Mouse (Mus musculus) CH12.LX (cell line): ENCODE data around the gene Mtf1.

ENCODE experiments used
- CTCF ChIP-seq, 2 experiments: IDR thresholded peaks in 1 of 2; conservative IDR thresholded peaks in 1 of 2; 2 replicates each; pipeline ENCODE4 v1.5.1; 2011 to 2012; ENCODE audit warnings: low read depth in 2 of 2, low read length in 2 of 2, improper control_type of control experiment in 1 of 2, inconsistent platforms in 1 of 2, mild to moderate bottlenecking in 1 of 2, moderate library complexity in 1 of 2
- EP300 ChIP-seq: IDR thresholded peaks from 2 replicates; pipeline ENCODE4 v1.6.1; 2011; ENCODE audit warnings: low read length, improper control_type of control experiment
- MAFK ChIP-seq: IDR thresholded peaks from 2 replicates; pipeline ENCODE4 v1.6.1; 2011; ENCODE audit warnings: low read length, improper control_type of control experiment; ENCODE audit not compliant: insufficient replicate concordance
- MAX ChIP-seq: IDR thresholded peaks from 2 replicates; pipeline ENCODE4 v1.6.1; 2011; ENCODE audit warnings: low read length, improper control_type of control experiment
- NRF1 ChIP-seq: IDR thresholded peaks from 2 replicates; pipeline ENCODE4 v1.6.1; 2014; ENCODE audit warnings: low read depth, mild to moderate bottlenecking, inconsistent platforms, low read length, improper control_type of control experiment, moderate library complexity
- POLR2A ChIP-seq: IDR thresholded peaks from 2 replicates; pipeline ENCODE4 v1.6.1; 2011; ENCODE audit warnings: low read depth, mild to moderate bottlenecking, improper control_type of control experiment, low read length
- RAD21 ChIP-seq: IDR thresholded peaks from 2 replicates; pipeline ENCODE4 v1.6.1; 2011; ENCODE audit warnings: low read depth, mild to moderate bottlenecking, low read length, improper control_type of control experiment, moderate library complexity
- RCOR1 ChIP-seq: conservative IDR thresholded peaks from 2 replicates; pipeline ENCODE4 v1.6.1; 2012; ENCODE audit warnings: low read depth, mild to moderate bottlenecking, inconsistent platforms, low read length, improper control_type of control experiment
- TBP ChIP-seq: conservative IDR thresholded peaks from 2 replicates; pipeline ENCODE4 v1.6.1; 2011; ENCODE audit warnings: low read depth, low read length, improper control_type of control experiment
- TCF12 ChIP-seq: IDR thresholded peaks from 2 replicates; pipeline ENCODE4 v1.6.1; 2014; ENCODE audit warnings: low read depth, mild to moderate bottlenecking, inconsistent platforms, low read length, improper control_type of control experiment
- USF1 ChIP-seq: IDR thresholded peaks from 2 replicates; pipeline ENCODE4 v1.6.1; 2014; ENCODE audit warnings: low read depth, mild to moderate bottlenecking, inconsistent platforms, low read length, improper control_type of control experiment
- USF2 ChIP-seq: conservative IDR thresholded peaks from 2 replicates; pipeline ENCODE4 v1.6.1; 2011; ENCODE audit warnings: low read depth, low read length, improper control_type of control experiment
- ZKSCAN1 ChIP-seq: IDR thresholded peaks from 2 replicates; pipeline ENCODE4 v1.6.1; 2012; ENCODE audit warnings: low read depth, inconsistent platforms, low read length, improper control_type of control experiment, borderline replicate concordance
- ZNF384 ChIP-seq: IDR thresholded peaks from 2 replicates; pipeline ENCODE4 v1.6.1; 2012; ENCODE audit warnings: low read depth, low read length, improper control_type of control experiment, inconsistent platforms

DNA sequence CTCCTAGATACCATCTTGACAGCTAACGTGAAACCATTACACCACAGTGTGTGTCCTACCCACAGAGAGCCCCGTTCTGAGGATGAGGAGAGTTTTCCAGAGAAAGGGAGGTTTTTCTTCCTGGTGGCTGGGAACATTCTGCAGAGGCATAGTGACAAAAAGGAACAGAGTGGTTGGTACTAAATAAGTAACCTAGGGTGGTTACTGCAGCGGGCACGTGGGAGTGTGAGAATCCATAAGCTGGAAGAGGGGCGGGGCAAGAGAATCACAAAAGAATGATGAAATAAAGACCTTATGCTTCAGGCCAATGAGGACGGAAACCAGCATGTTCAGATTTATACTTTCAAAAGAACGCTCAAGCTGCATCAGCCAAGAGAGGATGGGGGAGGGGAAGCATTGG is 86.8 kb downstream of the Mtf1 start:
- TF ChIP-seq TCF12 = no peak
- TF ChIP-seq MAFK = no peak
- TF ChIP-seq CTCF (conservative IDR thresholded peaks at IDR 0.05 in 1 of 2, IDR thresholded peaks at IDR 0.05 in 1 of 2; ENCODE audit: low read depth in 2 of 2, low read length in 2 of 2) = no peak
- no peak for TF ChIP-seq POLR2A
- TF ChIP-seq RAD21 = no peak
- TF ChIP-seq ZKSCAN1 = no peak
- no peak for TF ChIP-seq MAX
- no peak for TF ChIP-seq USF2
- TF ChIP-seq RCOR1 = no peak
- TF ChIP-seq ZNF384 = no peak
- TF ChIP-seq TBP = no peak
- no peak for TF ChIP-seq NRF1
- no peak for TF ChIP-seq USF1
- TF ChIP-seq EP300 = no peak
